Mouse (Mus musculus): ENCODE measurements around the gene Otulin.

DNA sequence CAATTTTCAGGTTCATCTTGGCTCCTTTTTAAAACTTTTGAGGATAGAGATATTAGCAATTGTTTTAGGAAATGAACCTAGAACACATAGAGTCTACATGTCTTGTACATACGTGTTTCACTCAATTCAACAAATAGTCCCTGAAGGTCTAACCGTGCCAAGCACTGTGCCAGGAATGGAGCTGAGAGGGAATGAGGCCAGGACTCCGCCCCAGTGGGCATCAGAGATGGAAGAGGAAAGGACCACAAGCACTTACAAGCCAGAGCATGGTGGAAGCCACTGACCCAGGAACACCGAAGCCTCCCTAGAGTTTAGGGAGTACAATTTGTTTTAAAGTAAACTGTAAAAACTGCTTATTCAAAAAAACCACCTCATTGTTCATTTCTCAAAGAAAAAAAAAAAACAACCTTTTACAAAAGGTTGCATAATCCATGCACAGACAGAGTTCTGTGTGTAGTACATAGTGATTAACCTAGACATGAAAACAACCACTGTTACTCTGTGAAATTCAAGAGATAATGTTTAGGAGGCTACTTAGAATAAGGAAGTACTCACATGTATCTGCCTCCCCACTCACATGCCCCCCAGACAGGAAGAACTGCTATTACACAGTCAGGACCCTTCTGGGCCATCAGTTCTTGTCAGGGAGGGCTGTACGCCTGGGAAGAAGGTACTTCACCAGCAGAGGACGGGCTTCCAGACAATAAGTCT is 9.9 kb downstream of the Otulin start:
- peak; percentile 32; the same call in 1 of the 2 replicates for TF ChIP-seq CTCF (IDR thresholded peaks at IDR 0.05)
- TF ChIP-seq EP300 (IDR thresholded peaks at IDR 0.05), result no peak

Data from lung, postnatal 0 days (tissue).